Mouse (Mus musculus) thymus, adult 2 months (tissue): ENCODE data around the gene Rem1.

Source experiments
- CTCF ChIP-seq: fragments of 200-500 bp; IDR thresholded peaks from 2 replicates; pipeline ENCODE4 v1.5.1; 2012; ENCODE audit warnings: mild to moderate bottlenecking, control low read depth, low read length, moderate library complexity, borderline replicate concordance; ENCODE audit not compliant: control insufficient read depth, poor library complexity, insufficient read depth; ENCODE audit errors: extremely low read depth
- POLR2A ChIP-seq: fragments of 200-500 bp; IDR thresholded peaks from 2 replicates; pipeline ENCODE4 v1.6.1; 2012; ENCODE audit warnings: mild to moderate bottlenecking, low read length, control low read depth, moderate library complexity; ENCODE audit not compliant: control insufficient read depth, poor library complexity, insufficient read depth; ENCODE audit errors: extremely low read depth

DNA sequence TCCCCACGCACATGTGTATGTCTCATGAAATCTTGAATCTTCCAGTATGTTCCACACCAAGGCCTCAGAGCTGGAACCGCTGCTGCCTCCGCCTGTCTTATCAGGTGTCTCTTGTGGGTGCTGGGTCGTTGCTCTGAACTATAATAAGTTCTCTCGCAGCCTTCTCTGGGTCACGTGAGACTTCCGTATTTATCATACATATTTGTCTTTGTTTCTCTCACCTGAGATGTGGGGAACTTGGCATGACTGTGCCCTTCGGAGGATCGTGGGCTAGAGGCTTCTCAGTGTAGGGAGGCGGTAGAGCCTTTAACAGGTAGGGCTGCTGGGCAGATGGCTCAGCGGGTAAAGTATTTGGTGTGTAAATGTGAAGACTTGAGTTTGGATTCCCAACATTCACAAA is 46.1 kb upstream of the Rem1 start:
- TF ChIP-seq CTCF (no peak), POLR2A (no peak)
